Mouse (Mus musculus) stomach, postnatal 0 days (tissue): ENCODE measurements at regions not wholly inside any gene's neighbourhood (a gene's known extent, or its start where the extent isn't known, plus 50 kb on each side); places are given as distances from the start of the nearest gene placed in this dataset.

Experiments
- CTCF ChIP-seq: IDR thresholded peaks from 2 replicates; pipeline ENCODE4 v1.5.1; 2016; ENCODE audit warnings: antibody characterized with exemption, low read depth, mild to moderate bottlenecking, moderate library complexity
- EP300 ChIP-seq: optimal IDR thresholded peaks from 2 replicates; pipeline ENCODE3; 2016; ENCODE audit warnings: antibody characterized with exemption

GRCm38 (mm10) chr10:71802457-71802856 is 454.9 kb downstream of the Ipmk start:
- TF ChIP-seq CTCF (no peak), EP300 (no peak)
